Mouse (Mus musculus) liver, adult 2 months (tissue): ENCODE data around the gene Tsks. TPM values are rescaled to one million over a fixed set of nuclear protein-coding genes. Genes with fewer than 3 reads are reported as not detected.

Experiments used
- DNase-seq: peaks from one replicate; pipeline ENCODE4 v3.0.0-alpha.2; 2011; ENCODE audit warnings: low read depth, low spot score; ENCODE audit errors: extremely low read depth
- H3K27ac ChIP-seq: fragments of 200-500 bp; replicated peaks from 2 replicates; pipeline ENCODE4 v1.5.1; 2012; ENCODE audit warnings: low read depth, mild to moderate bottlenecking, control low read depth, inconsistent platforms, low read length; ENCODE audit not compliant: insufficient read depth
- H3K27me3 ChIP-seq: fragments of 200-500 bp; 2 replicates; pipeline ENCODE4 v1.6.1; 2012; ENCODE audit warnings: mild to moderate bottlenecking, moderate library complexity, low read length, inconsistent platforms; ENCODE audit not compliant: control insufficient read depth, insufficient read depth
- H3K36me3 ChIP-seq: fragments of 200-500 bp; 2 replicates; pipeline ENCODE4 v1.6.1; 2012; ENCODE audit warnings: low read length, inconsistent platforms; ENCODE audit not compliant: control insufficient read depth, insufficient read depth
- H3K4me1 ChIP-seq: fragments of 200-500 bp; 2 replicates; pipeline ENCODE4 v1.6.1; 2011; ENCODE audit warnings: low read length; ENCODE audit not compliant: control insufficient read depth, insufficient read depth
- H3K4me3 ChIP-seq: fragments of 200-500 bp; 2 replicates; pipeline ENCODE4 v1.5.1; 2011; ENCODE audit warnings: low read depth, mild to moderate bottlenecking, control low read depth, low read length, moderate library complexity; ENCODE audit not compliant: insufficient read depth
- H3K79me2 ChIP-seq: fragments of 200-500 bp; 2 replicates; pipeline ENCODE4 v1.6.1; 2012; ENCODE audit warnings: inconsistent platforms, mild to moderate bottlenecking, low read length, moderate library complexity; ENCODE audit not compliant: control insufficient read depth, insufficient read depth
- H3K9ac ChIP-seq: fragments of 200-500 bp; 2 replicates; pipeline ENCODE4 v1.6.1; 2012; ENCODE audit warnings: low read depth, mild to moderate bottlenecking, control low read depth, inconsistent platforms, low read length
- CTCF ChIP-seq: fragments of 200-500 bp; IDR thresholded peaks from 2 replicates; pipeline ENCODE4 v1.5.1; 2011; ENCODE audit warnings: low read depth, low read length, control low read depth
- POLR2A ChIP-seq: fragments of 200-500 bp; IDR thresholded peaks from 2 replicates; pipeline ENCODE4 v1.6.1; 2011; ENCODE audit warnings: low read length, control low read depth; ENCODE audit not compliant: insufficient read depth; ENCODE audit errors: extremely low read depth
- WGBS: fragments of 180-500 bp; shearing (Covaris S2); methylation state at CpG from one replicate; pipeline ENCODE4 v1.1.7; 2018; 5-methylcytosine and 5-hydroxymethylcytosine counted together
- polyA plus RNA-seq: library from polyadenylated mRNA; depleted of rRNA; stranded (reverse); fragments of >200 nt; gene quantifications from 2 replicates; pipeline ENCODE4 v1.2.3, GENCODE M21; 2012
- total RNA-seq: library from RNA; depleted of rRNA; stranded (reverse); fragments of >200 nt; gene quantifications from 2 replicates; pipeline ENCODE4 v1.2.3, GENCODE M21; 2014

The Tsks gene
- total and polyA plus RNA-seq, 2 experiments: 0.20 TPM; not detected in 1

DNA sequence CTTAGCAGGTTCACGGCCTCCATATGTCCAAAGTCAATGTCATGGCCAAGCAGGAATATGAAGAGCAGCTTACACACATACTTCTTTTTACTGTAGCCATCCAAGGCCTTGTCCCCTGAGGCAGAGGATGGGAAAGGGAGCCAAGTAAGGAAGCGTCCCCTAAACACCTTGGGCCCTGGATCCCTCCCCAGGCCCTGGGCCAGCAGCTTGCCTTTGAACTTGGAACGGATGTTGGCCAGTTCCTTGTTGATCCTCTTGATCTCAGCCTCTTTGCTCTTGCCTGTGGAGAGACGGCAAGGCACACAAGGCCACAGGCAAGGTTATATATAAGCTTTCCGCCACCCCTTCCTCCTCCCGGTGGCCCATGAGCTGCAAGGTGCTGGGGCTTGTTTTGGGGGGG lies 26.8 kb upstream of the Tsks start:
- H3K4me3 ChIP-seq: no peak overlapping the region
- no peaks in the 10 kb centered on the region; the same call in 1 of the 2 replicates for H3K36me3 ChIP-seq
- TF ChIP-seq POLR2A (no peak), CTCF (no peak)
- DNase-seq: no peak
- 90% methylated on average over 6 of the region's 6 CpGs for WGBS
- H3K79me2 ChIP-seq: peaks cover 3% of the 10 kb centered on the region; the same call in 1 of the 2 replicates
- no peak overlapping the region for H3K9ac ChIP-seq
- H3K4me1 ChIP-seq: no peaks in the 10 kb centered on the region
- no peaks in the 10 kb centered on the region for H3K27me3 ChIP-seq
- H3K27ac ChIP-seq: no peak overlapping the region

GRCm38 (mm10) chr7:44916881-44917280 lies 26.1 kb upstream of the Tsks start:
- no peak overlapping the region for H3K27ac ChIP-seq
- no peaks in the 10 kb centered on the region; the same call in 1 of the 2 replicates for H3K36me3 ChIP-seq
- WGBS: over 99% methylated on average over 4 of the region's 4 CpGs
- H3K79me2 ChIP-seq: peaks cover 6% of the 10 kb centered on the region; the same call in 1 of the 2 replicates
- H3K4me1 ChIP-seq: no peaks in the 10 kb centered on the region
- no peak for DNase-seq
- H3K9ac ChIP-seq: no peak overlapping the region
- H3K27me3 ChIP-seq: no peaks in the 10 kb centered on the region
- TF ChIP-seq POLR2A: no peak
- TF ChIP-seq CTCF: no peak
- no peak overlapping the region for H3K4me3 ChIP-seq

DNA sequence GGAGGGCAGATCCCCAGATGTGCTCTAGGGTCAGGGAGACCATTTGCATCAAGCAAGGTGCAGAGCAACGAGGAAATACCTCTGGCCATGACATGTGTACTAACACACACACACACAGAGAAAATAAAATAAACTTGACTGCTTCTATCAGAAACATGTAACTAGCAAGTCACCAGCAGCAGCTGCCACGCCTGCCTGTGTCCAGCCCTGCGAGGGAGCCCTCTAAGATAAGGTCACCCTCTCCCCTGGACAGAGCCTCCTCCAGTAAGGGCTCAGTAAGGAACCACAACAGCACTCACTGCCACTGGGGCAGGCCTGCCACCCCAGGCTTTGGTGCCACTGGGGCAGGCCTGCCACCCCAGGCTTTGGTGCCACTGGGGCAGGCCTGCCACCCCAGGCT lies 24.8 kb upstream of the Tsks start:
- no peaks in the 10 kb centered on the region for H3K4me1 ChIP-seq
- no peak overlapping the region for H3K9ac ChIP-seq
- no peak overlapping the region for H3K27ac ChIP-seq
- TF ChIP-seq CTCF (no peak), POLR2A (no peak)
- H3K36me3 ChIP-seq: no peaks in the 10 kb centered on the region
- H3K79me2 ChIP-seq: peaks cover 6% of the 10 kb centered on the region; the same call in 1 of the 2 replicates
- H3K27me3 ChIP-seq: no peaks in the 10 kb centered on the region
- no peak for DNase-seq
- WGBS: 83% methylated on average over 3 of the region's 3 CpGs
- no peak overlapping the region for H3K4me3 ChIP-seq

GRCm38 (mm10) chr7:44919127-44919526 lies 23.9 kb upstream of the Tsks start:
- Histone ChIP-seq H3K27me3 (no peaks in the 10 kb centered on the region), H3K27ac (no peak overlapping the region), H3K9ac (no peak overlapping the region), H3K4me1 (no peaks in the 10 kb centered on the region), H3K79me2 (peaks cover 6% of the 10 kb centered on the region; the same call in 1 of the 2 replicates), H3K36me3 (peaks cover 4% of the 10 kb centered on the region; the same call in 1 of the 2 replicates), H3K4me3 (no peak overlapping the region)
- TF ChIP-seq POLR2A: no peak
- TF ChIP-seq CTCF: no peak
- WGBS: 93% methylated on average over 5 of the region's 5 CpGs
- no peak for DNase-seq

DNA sequence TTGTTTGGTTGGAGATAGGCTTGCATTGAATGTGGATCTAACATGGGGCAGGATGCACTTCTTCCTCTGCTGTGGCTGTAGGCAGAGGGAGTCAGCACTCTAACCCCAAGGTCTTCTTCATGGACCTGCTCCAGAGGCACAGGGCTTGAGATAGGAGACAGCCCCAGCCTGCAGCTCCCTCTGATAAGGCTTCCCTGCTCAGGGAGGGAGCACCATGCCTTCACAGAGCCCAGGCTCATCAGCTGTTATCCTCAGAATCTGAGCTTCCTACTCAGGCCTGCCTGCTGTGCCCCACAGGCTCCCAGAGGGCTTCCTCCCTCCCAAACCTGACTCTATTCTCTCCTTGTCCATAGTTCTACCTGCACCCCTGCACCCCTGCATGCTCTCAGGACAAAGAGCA lies 20.5 kb upstream of the Tsks start:
- peaks cover 10% of the 10 kb centered on the region; the same call in 1 of the 2 replicates for H3K79me2 ChIP-seq
- no peaks in the 10 kb centered on the region for H3K27me3 ChIP-seq
- H3K27ac ChIP-seq: no peak overlapping the region
- peaks cover 4% of the 10 kb centered on the region; the same call in 1 of the 2 replicates for H3K36me3 ChIP-seq
- TF ChIP-seq CTCF (no peak), POLR2A (no peak)
- no peaks in the 10 kb centered on the region for H3K4me1 ChIP-seq
- no peak overlapping the region for H3K9ac ChIP-seq
- H3K4me3 ChIP-seq: no peak overlapping the region
- DNase-seq: no peak

DNA sequence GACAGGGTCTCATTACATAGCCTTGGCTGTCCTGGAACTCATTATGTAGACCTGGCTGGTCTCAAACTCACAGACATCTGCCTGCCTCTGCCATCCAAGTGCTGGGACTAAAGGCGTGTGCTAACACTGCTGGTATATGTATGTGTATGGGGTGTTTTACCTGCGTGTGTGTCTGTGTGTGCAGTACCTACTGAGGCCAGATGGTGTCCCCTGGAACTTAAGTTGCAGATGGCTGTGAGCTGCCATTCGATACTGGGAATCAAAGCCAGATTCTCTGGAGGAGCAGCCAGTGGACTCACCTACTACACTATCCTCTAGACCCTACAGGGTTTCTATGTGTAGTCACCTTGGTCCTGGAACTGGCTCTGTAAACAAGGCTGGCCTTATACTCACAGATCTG lies 17.5 kb upstream of the Tsks start:
- 70% methylated on average over 3 of the region's 3 CpGs for WGBS
- H3K36me3 ChIP-seq: peaks cover 4% of the 10 kb centered on the region; the same call in 1 of the 2 replicates
- TF ChIP-seq CTCF (peak; percentile 53; the same call in 1 of the 2 replicates), POLR2A (no peak)
- peaks cover 7% of the 10 kb centered on the region for H3K4me1 ChIP-seq
- peak; percentile 51 for DNase-seq
- no peak overlapping the region for H3K9ac ChIP-seq
- no peaks in the 10 kb centered on the region for H3K27me3 ChIP-seq
- H3K4me3 ChIP-seq: no peak overlapping the region
- peaks cover 18% of the 10 kb centered on the region for H3K79me2 ChIP-seq
- no peak overlapping the region for H3K27ac ChIP-seq
